Mouse (Mus musculus): ENCODE measurements around the gene Xxylt1. TPM values are rescaled to one million over a fixed set of nuclear protein-coding genes. Genes with fewer than 3 reads are reported as not detected.

Gene Xxylt1
- total and polyA plus RNA-seq, 2 experiments from 2014 or later: 14.0 to 24.3 TPM

DNA sequence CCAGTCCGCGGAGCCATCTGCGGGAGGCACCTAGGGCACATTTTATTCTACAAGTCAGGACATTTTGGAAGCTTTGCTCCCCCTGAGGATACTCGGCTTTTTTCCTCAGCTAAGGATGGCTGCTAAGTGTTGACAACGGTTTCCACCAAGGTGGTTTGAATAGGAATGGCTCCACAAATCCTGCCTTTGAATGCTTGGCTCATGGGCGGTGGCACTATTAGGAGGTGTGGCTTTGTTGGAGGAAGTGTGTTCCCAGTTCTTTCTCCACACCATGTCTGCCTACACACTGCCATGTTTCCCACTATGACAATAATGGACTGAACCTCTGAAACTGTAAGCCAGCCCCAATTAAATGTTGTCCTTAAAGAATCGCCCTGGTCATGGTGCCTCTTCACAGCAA, 55.7 kb downstream of the Xxylt1 start:
- Histone ChIP-seq H3K9me3 (ENCODE audit: low read length) (no peaks in the 10 kb centered on the region), H3K4me3 (ENCODE audit: low read depth, low read length) (no peak overlapping the region), H3K4me1 (ENCODE audit: insufficient read depth) (0 out of 2 replicates have a peak, but pooled peaks cover 3% of the 10 kb centered on the region), H3K4me2 (ENCODE audit: low read depth) (no peak overlapping the region), H3K36me3 (ENCODE audit: insufficient read depth) (no peaks in the 10 kb centered on the region), H3K27me3 (ENCODE audit: insufficient read depth, low read length) (no peaks in the 10 kb centered on the region), H3K9ac (no peak overlapping the region), H3K27ac (ENCODE audit: low read depth, low read length) (no peak overlapping the region)
- WGBS: 91% methylated on average over 7 of the region's 7 CpGs
- ATAC-seq (no peak), DNase-seq (no peak)
- no peak for TF ChIP-seq CTCF (IDR thresholded peaks at IDR 0.05; ENCODE audit: low read depth)

GRCm38 (mm10) chr16:31024997-31025396, 56.2 kb downstream of the Xxylt1 start:
- no peaks in the 10 kb centered on the region for H3K9me3 ChIP-seq (ENCODE audit: low read length)
- no peak overlapping the region for H3K4me3 ChIP-seq (ENCODE audit: low read depth, low read length)
- H3K36me3 ChIP-seq (ENCODE audit: insufficient read depth): no peaks in the 10 kb centered on the region
- H3K27me3 ChIP-seq (ENCODE audit: insufficient read depth, low read length): no peaks in the 10 kb centered on the region
- no peak for ATAC-seq
- no peak for TF ChIP-seq CTCF (IDR thresholded peaks at IDR 0.05; ENCODE audit: low read depth)
- DNase-seq: no peak
- 0 out of 2 replicates have a peak, but pooled peaks cover 3% of the 10 kb centered on the region for H3K4me1 ChIP-seq (ENCODE audit: insufficient read depth)
- 87% methylated on average over 4 of the region's 4 CpGs for WGBS
- H3K9ac ChIP-seq: no peak overlapping the region
- H3K27ac ChIP-seq (ENCODE audit: low read depth, low read length): no peak overlapping the region
- H3K4me2 ChIP-seq (ENCODE audit: low read depth): no peak overlapping the region

- Histone ChIP-seq H3K4me2 (ENCODE audit: low read depth) (no peak overlapping the region), H3K36me3 (ENCODE audit: insufficient read depth) (no peaks in the 10 kb centered on the region), H3K9me3 (ENCODE audit: low read length) (no peaks in the 10 kb centered on the region), H3K27me3 (ENCODE audit: insufficient read depth, low read length) (no peaks in the 10 kb centered on the region), H3K4me3 (ENCODE audit: low read depth, low read length) (no peak overlapping the region), H3K27ac (ENCODE audit: low read depth, low read length) (no peak overlapping the region), H3K9ac (no peak overlapping the region), H3K4me1 (ENCODE audit: insufficient read depth) (0 out of 2 replicates have a peak, but pooled peaks cover 3% of the 10 kb centered on the region)
- TF ChIP-seq CTCF (IDR thresholded peaks at IDR 0.05; ENCODE audit: low read depth): no peak
- WGBS: 42% methylated on average over 7 of the region's 7 CpGs
- no peak for ATAC-seq
- DNase-seq: no peak
Observed at GRCm38 (mm10) chr16:31024221-31024620, 57.0 kb downstream of the Xxylt1 start.

DNA sequence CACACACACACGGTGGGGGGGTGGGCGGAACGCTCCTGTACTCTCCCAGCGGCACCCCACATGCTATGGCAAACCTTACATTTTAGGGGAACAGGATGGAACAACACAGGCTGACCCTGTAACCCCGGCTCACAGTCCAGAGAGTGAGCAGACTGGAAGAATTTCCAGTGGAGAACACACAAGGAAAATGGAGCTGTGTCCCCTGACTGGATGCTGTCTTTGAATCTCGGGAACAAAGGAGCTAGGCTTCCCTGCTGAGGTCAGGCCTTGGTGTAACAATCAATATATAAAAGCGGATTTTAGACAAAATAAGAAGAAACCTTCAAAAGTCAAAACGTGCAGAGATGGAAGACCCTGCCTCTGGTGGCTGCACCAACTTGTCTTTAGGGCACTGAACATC, 57.4 kb downstream of the Xxylt1 start:
- no peak for ATAC-seq

DNA sequence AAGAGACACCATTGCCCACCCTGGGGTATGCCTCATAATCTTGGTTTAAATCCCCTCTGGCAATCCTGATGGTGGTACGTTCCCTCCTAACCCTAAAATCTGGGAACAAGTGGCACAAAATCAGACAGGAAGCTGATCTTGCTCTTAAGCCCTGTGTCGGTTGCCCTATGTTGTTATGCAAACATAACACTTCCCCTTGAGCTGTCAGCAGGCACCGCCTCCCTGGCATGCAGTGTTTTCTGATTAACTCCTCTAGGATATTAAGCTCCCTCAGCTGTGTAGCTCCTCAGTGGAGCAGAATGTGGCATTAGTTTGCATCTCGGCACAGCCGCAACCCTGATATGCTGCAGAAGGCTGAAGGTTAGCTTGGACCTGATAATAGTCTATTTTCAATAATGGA, 58.9 kb downstream of the Xxylt1 start:
- Histone ChIP-seq H3K9ac (no peak overlapping the region), H3K4me2 (ENCODE audit: low read depth) (no peak overlapping the region), H3K4me1 (ENCODE audit: insufficient read depth) (0 out of 2 replicates have a peak, but pooled peaks cover 3% of the 10 kb centered on the region), H3K27ac (ENCODE audit: low read depth, low read length) (no peak overlapping the region), H3K9me3 (ENCODE audit: low read length) (no peaks in the 10 kb centered on the region), H3K4me3 (ENCODE audit: low read depth, low read length) (no peak overlapping the region), H3K27me3 (ENCODE audit: insufficient read depth, low read length) (no peaks in the 10 kb centered on the region), H3K36me3 (ENCODE audit: insufficient read depth) (no peaks in the 10 kb centered on the region)
- TF ChIP-seq CTCF (IDR thresholded peaks at IDR 0.05; ENCODE audit: low read depth): no peak
- ATAC-seq (no peak), DNase-seq (no peak)
- WGBS: 35% methylated on average over 5 of the region's 5 CpGs

More for the DNA sequence above, 57.4 kb downstream of the Xxylt1 start:
- whole genome bisulfite sequencing: 51% methylated on average over 8 of the region's 8 CpGs
- Histone ChIP-seq H3K9ac (no peak overlapping the region), H3K36me3 (ENCODE audit: insufficient read depth) (no peaks in the 10 kb centered on the region), H3K27me3 (ENCODE audit: insufficient read depth, low read length) (no peaks in the 10 kb centered on the region), H3K9me3 (ENCODE audit: low read length) (no peaks in the 10 kb centered on the region), H3K4me1 (ENCODE audit: insufficient read depth) (0 out of 2 replicates have a peak, but pooled peaks cover 3% of the 10 kb centered on the region), H3K4me3 (ENCODE audit: low read depth, low read length) (no peak overlapping the region), H3K4me2 (ENCODE audit: low read depth) (no peak overlapping the region), H3K27ac (ENCODE audit: low read depth, low read length) (no peak overlapping the region)
- no peak for DNase-seq
- TF ChIP-seq CTCF (IDR thresholded peaks at IDR 0.05; ENCODE audit: low read depth): no peak

DNA sequence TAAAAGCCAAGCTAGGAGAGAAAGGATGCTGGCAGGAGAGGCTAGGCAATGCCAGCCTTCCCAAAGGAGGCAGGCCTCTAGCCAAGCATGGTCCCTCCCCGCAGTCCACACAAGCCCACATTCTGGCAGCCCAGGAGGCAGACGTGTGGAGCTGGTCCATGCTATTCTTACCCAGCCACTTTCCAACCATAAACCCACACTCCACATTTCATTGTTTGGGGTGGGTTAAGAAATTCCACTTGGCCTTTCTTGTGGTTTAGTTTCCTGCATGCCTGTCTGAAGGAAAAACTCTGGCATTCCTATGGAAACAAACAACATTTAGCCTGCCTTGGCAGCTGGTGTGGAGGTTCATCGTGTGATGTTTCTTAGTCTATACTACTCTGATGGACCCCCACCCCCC, 61.7 kb downstream of the Xxylt1 start:
- 53% methylated on average over 3 of the region's 3 CpGs for WGBS
- no peak overlapping the region for H3K4me2 ChIP-seq (ENCODE audit: low read depth)
- H3K9me3 ChIP-seq (ENCODE audit: low read length): no peaks in the 10 kb centered on the region
- DNase-seq (no peak), ATAC-seq (no peak)
- H3K27ac ChIP-seq (ENCODE audit: low read depth, low read length): no peak overlapping the region
- H3K4me1 ChIP-seq (ENCODE audit: insufficient read depth): 0 out of 2 replicates have a peak, but pooled peaks cover 3% of the 10 kb centered on the region
- no peaks in the 10 kb centered on the region for H3K27me3 ChIP-seq (ENCODE audit: insufficient read depth, low read length)
- H3K36me3 ChIP-seq (ENCODE audit: insufficient read depth): no peaks in the 10 kb centered on the region
- TF ChIP-seq CTCF (IDR thresholded peaks at IDR 0.05; ENCODE audit: low read depth): no peak
- H3K9ac ChIP-seq: no peak overlapping the region
- H3K4me3 ChIP-seq (ENCODE audit: low read depth, low read length): no peak overlapping the region

GRCm38 (mm10) chr16:31017687-31018413, 63.4 kb downstream of the Xxylt1 start:
- H3K4me1 ChIP-seq (ENCODE audit: insufficient read depth): 0 out of 2 replicates have a peak, but pooled peaks cover 3% of the 10 kb centered on the region
- no peak overlapping the region for H3K4me3 ChIP-seq (ENCODE audit: low read depth, low read length)
- no peaks in the 10 kb centered on the region for H3K36me3 ChIP-seq (ENCODE audit: insufficient read depth)
- no peak overlapping the region for H3K27ac ChIP-seq (ENCODE audit: low read depth, low read length)
- TF ChIP-seq CTCF (IDR thresholded peaks at IDR 0.05; ENCODE audit: low read depth): no peak
- ATAC-seq: no peak
- WGBS: 92% methylated on average over 10 of the region's 10 CpGs
- H3K9me3 ChIP-seq (ENCODE audit: low read length): no peaks in the 10 kb centered on the region
- no peak overlapping the region for H3K9ac ChIP-seq
- DNase-seq: no peak
- H3K4me2 ChIP-seq (ENCODE audit: low read depth): no peak overlapping the region
- H3K27me3 ChIP-seq (ENCODE audit: insufficient read depth, low read length): no peaks in the 10 kb centered on the region
